Mouse (Mus musculus) gastrocnemius, adult 8-10 months (tissue): ENCODE results near the gene Zfp952. TPM values are rescaled to one million over a fixed set of nuclear protein-coding genes. Genes with fewer than 3 reads are reported as not detected.

ENCODE experiments used
- total RNA-seq, 4 experiments: library from RNA; stranded (reverse); gene quantifications; 2 replicates each; pipeline ENCODE4 v1.2.4; 2022

The Zfp952 gene
- total RNA-seq, 4 experiments from 2014 or later, result 3.7 to 4.0 (median 3.9) TPM

Other genes starting within 250 kb of the Zfp952 start
- 10 to 100 TPM; 20.6 to 27.2 (median 22.8) TPM for gene Zfp871, start 204.8 kb upstream of the Zfp952 start, total RNA-seq
- gene Zfp811, start 183.2 kb upstream of the Zfp952 start, total RNA-seq, result under 1 TPM in 3 of 4 experiments, not detected in 1; 0.13 to 0.24 (median 0.22) TPM
- 10 to 100 TPM in 1 of 4 experiments, 1 to 10 TPM in 3; 5.6 to 11.0 (median 7.9) TPM for gene Zfp799, start 162.9 kb upstream of the Zfp952 start, total RNA-seq
- gene Zfp870, start 101.5 kb upstream of the Zfp952 start, total RNA-seq, result 1 to 10 TPM; 4.8 to 8.5 (median 8.1) TPM
- under 1 TPM in 2 of 4 experiments, not detected in 2; 0.18 to 0.44 TPM for gene Cyp4f14, start 75.8 kb upstream of the Zfp952 start, total RNA-seq
- 1 to 10 TPM; 6.3 to 9.3 (median 7.2) TPM for gene Cyp4f13, start 45.7 kb upstream of the Zfp952 start, total RNA-seq
- 1 to 10 TPM; 1.1 to 1.7 (median 1.4) TPM for gene Zfp472, start 27.3 kb upstream of the Zfp952 start, total RNA-seq
- 1 to 10 TPM; 1.8 to 4.8 (median 4.4) TPM for gene Zfp763, start 40.3 kb downstream of the Zfp952 start, total RNA-seq
- gene 4921501E09Rik, start 74.9 kb downstream of the Zfp952 start, total RNA-seq, result not detected
- gene Zfp563, start 96.2 kb downstream of the Zfp952 start, total RNA-seq, result 1 to 10 TPM; 3.9 to 5.1 (median 4.5) TPM
- under 1 TPM; 0.17 to 0.62 (median 0.27) TPM for gene Morc2b, start 146.6 kb downstream of the Zfp952 start, total RNA-seq
- not detected for gene Olfr55, start 175.3 kb downstream of the Zfp952 start, total RNA-seq
- gene Olfr239, start 198.2 kb downstream of the Zfp952 start, total RNA-seq, result not detected
- under 1 TPM; 0.27 to 0.46 (median 0.38) TPM for gene Olfr1564, start 228.6 kb downstream of the Zfp952 start, total RNA-seq